Mouse (Mus musculus) stomach, postnatal 0 days (tissue): ENCODE measurements around the gene Bahcc1. TPM values are rescaled to one million over a fixed set of nuclear protein-coding genes. Genes with fewer than 3 reads are reported as not detected.

ENCODE experiments used
- ATAC-seq: fragments of 200-750 bp; cut with Nextera tagmentation; 2 replicates; pipeline ENCODE4 v1.8.0; 2017; ENCODE audit not compliant: low FRiP score, low TSS enrichment
- DNase-seq: peaks from one replicate; pipeline ENCODE4 v3.0.0-alpha.2; 2016; ENCODE audit warnings: low spot score
- H3K27ac ChIP-seq: fragments of 300-500 bp; sonication (generic); replicated peaks from 2 replicates; pipeline ENCODE4 v1.5.1; 2014; ENCODE audit warnings: mild to moderate bottlenecking, control low read depth
- H3K27me3 ChIP-seq: fragments of 300-500 bp; sonication (generic); 2 replicates; pipeline ENCODE4 v1.6.1; 2014; ENCODE audit warnings: low read length; ENCODE audit not compliant: control insufficient read depth, insufficient read depth
- H3K36me3 ChIP-seq: fragments of 300-500 bp; sonication (generic); 2 replicates; pipeline ENCODE4 v1.6.1; 2014; ENCODE audit warnings: low read length, mixed read lengths; ENCODE audit not compliant: control insufficient read depth, insufficient read depth
- H3K4me1 ChIP-seq: fragments of 300-500 bp; sonication (generic); replicated peaks from 2 replicates; pipeline ENCODE4 v1.6.1; 2014; ENCODE audit warnings: antibody characterized with exemption; ENCODE audit not compliant: control insufficient read depth, insufficient read depth
- H3K4me2 ChIP-seq: fragments of 300-500 bp; sonication (generic); replicated peaks from 2 replicates; pipeline ENCODE4 v1.6.1; 2014; ENCODE audit warnings: low read depth, mild to moderate bottlenecking, control low read depth, moderate library complexity
- H3K4me3 ChIP-seq: fragments of 300-500 bp; sonication (generic); 2 replicates; pipeline ENCODE4 v1.5.1; 2014; ENCODE audit warnings: low read depth, low read length, control low read depth
- H3K9ac ChIP-seq: fragments of 300-500 bp; sonication (generic); 2 replicates; pipeline ENCODE4 v1.6.1; 2014; ENCODE audit warnings: mild to moderate bottlenecking, low read length, control low read depth, mixed read lengths
- H3K9me3 ChIP-seq: fragments of 300-500 bp; sonication (generic); 2 replicates; pipeline ENCODE4 v1.6.1; 2016; ENCODE audit warnings: low read length; ENCODE audit not compliant: control insufficient read depth
- CTCF ChIP-seq: IDR thresholded peaks from 2 replicates; pipeline ENCODE4 v1.5.1; 2016; ENCODE audit warnings: antibody characterized with exemption, low read depth, mild to moderate bottlenecking, moderate library complexity
- EP300 ChIP-seq: optimal IDR thresholded peaks from 2 replicates; pipeline ENCODE3; 2016; ENCODE audit warnings: antibody characterized with exemption
- WGBS: fragments of 180-500 bp; shearing (Covaris S2); extraction: QIAGEN DNeasy Blood & Tissue Kit; methylation state at CpG from one replicate; pipeline ENCODE4 v1.1.7; 2014; 5-methylcytosine and 5-hydroxymethylcytosine counted together
- polyA plus RNA-seq: library from polyadenylated mRNA; unstranded; fragments of >200 nt; fragmentation: Nextera tagmentation; extraction: Ambion mirVana; gene quantifications from 2 replicates; pipeline ENCODE4 v1.2.1, GENCODE M21; 2015

Bahcc1 gene
- polyA plus RNA-seq, 1 experiment from 2014 or later: 2.7 TPM

DNA sequence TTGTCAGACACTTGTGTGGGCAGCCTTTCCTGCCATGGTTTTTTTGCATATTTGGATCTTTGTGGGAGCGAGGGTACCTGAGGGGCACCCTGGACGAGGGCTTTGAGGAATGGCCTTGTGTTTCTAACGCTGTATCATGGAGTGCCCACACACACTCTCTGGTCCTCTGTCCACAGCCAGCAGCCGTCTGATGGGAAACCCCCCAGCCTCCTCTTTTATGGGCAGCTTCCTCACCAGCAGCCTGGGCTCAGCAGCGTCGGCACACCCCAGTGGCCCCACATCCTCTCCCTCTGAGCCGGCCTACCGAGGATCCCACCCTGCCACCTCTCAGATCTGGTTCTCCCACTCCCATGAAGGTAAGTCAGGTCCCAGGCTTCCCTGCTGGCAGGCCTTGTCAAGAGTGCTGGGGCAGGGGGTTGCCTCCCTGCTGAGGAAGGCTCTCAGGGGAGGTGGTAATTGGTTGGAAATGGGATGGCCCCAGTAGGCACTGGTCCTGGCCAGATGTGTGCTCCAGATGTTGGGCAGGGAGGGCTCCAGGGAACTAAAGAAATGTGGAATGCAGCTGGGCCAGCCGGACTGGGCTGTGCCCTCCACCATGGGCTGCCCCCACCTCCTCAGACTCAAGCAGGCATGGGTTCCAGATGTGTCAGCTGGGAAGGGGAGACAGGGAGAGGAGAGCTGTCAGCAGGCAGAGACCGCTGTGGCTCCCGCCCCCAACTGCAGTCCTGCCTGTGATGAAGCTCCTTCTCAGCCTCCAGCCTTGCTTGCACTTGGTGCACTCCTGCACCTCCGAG lies 26.3 kb downstream of the Bahcc1 start:
- H3K27ac ChIP-seq: 0 out of 2 replicates have a peak overlapping the region, but pooled peaks have one; percentile 13
- H3K9ac ChIP-seq: no peak overlapping the region
- H3K9me3 ChIP-seq: no peaks in the 10 kb centered on the region
- no peak overlapping the region for H3K4me3 ChIP-seq
- DNase-seq: no peak
- no peak for ATAC-seq
- H3K4me1 ChIP-seq: peaks cover 19% of the 10 kb centered on the region
- no peak for TF ChIP-seq CTCF
- no peak for TF ChIP-seq EP300
- no peak overlapping the region for H3K4me2 ChIP-seq
- WGBS: 71% methylated on average over 12 of the region's 12 CpGs
- no peaks in the 10 kb centered on the region for H3K27me3 ChIP-seq
- no peaks in the 10 kb centered on the region for H3K36me3 ChIP-seq

DNA sequence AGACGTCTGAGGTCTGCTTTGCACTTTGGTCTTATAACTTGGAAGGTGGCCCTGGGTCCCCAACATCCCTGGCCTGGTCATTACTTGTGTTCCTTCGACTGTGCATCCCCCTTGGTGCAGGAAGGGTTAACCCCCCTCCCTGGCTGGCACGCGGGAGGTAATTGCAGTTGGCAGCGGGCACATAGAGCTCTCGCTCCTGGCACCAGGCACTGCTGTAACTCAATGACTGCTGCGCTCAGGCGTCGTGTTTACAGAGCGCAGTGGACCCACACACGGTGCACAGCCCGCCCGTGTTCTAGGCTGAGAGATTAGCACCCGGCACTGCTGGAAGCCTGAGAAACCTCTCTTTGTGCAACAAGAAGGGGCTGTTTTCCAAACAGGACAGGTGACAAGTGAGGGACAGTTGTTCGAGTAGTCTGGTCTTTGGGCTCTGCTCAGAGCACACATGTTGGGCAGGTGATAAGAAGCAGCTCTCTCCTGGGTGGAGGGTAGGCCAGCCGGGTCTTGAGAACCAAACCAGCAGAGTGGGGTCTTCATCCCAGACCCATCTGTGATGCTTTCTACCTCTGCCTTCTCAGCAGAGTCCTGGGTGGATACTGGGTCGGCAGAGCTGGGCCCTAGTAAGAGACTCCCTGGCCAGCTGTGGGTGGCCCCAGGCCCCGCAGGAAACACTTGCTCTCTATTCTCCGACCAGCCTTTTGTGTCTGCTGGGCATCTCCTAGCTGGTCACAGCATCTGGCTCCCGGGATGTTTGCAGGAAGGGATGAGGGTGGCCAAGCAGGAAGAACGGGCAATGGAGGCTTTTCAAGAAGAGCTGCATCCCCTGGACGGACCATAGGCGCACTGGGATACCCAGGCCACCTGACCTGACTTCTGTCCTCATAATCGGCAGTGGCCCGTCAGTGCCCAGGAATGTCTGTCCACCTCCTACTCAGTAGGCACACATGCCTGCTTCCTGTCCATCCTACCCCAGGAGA lies 27.3 kb downstream of the Bahcc1 start:
- no peak for TF ChIP-seq EP300
- H3K4me1 ChIP-seq: peaks cover 17% of the 10 kb centered on the region
- DNase-seq (peak; percentile 69), ATAC-seq (no peak)
- H3K4me2 ChIP-seq: no peak overlapping the region
- H3K4me3 ChIP-seq: no peak overlapping the region
- 55% methylated on average over 25 of the region's 25 CpGs for WGBS
- 0 out of 2 replicates have a peak overlapping the region, but pooled peaks have one; percentile 13 for H3K27ac ChIP-seq
- H3K9me3 ChIP-seq: no peaks in the 10 kb centered on the region
- no peaks in the 10 kb centered on the region for H3K27me3 ChIP-seq
- no peak overlapping the region for H3K9ac ChIP-seq
- no peaks in the 10 kb centered on the region for H3K36me3 ChIP-seq

DNA sequence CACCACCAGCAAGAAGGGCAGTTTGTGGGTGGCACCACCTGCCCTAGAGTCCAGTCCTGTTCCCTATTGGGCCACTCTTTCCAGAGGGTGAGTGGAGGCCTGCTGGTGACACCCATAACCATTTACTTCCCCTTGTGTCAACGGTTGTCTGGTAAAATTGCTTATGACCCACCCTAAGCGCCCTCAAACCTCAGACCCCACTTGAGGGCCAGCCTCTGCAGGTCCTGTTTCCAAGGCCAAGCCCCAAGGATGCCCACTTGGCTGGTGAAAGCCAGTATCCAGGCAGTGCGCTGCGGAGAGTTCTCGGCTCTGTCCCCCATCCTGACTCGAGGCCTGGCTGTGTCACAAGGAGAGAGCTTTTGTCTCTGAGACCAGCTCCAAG lies 28.0 kb downstream of the Bahcc1 start:
- no peak overlapping the region for H3K9ac ChIP-seq
- TF ChIP-seq EP300: no peak
- TF ChIP-seq CTCF: no peak
- no peak overlapping the region for H3K4me3 ChIP-seq
- WGBS: 85% methylated on average over 6 of the region's 6 CpGs
- H3K9me3 ChIP-seq: no peaks in the 10 kb centered on the region
- H3K4me2 ChIP-seq: no peak overlapping the region
- no peaks in the 10 kb centered on the region for H3K36me3 ChIP-seq
- no peaks in the 10 kb centered on the region for H3K27me3 ChIP-seq
- H3K27ac ChIP-seq: no peak overlapping the region
- ATAC-seq: no peak
- H3K4me1 ChIP-seq: peaks cover 13% of the 10 kb centered on the region
- no peak for DNase-seq

DNA sequence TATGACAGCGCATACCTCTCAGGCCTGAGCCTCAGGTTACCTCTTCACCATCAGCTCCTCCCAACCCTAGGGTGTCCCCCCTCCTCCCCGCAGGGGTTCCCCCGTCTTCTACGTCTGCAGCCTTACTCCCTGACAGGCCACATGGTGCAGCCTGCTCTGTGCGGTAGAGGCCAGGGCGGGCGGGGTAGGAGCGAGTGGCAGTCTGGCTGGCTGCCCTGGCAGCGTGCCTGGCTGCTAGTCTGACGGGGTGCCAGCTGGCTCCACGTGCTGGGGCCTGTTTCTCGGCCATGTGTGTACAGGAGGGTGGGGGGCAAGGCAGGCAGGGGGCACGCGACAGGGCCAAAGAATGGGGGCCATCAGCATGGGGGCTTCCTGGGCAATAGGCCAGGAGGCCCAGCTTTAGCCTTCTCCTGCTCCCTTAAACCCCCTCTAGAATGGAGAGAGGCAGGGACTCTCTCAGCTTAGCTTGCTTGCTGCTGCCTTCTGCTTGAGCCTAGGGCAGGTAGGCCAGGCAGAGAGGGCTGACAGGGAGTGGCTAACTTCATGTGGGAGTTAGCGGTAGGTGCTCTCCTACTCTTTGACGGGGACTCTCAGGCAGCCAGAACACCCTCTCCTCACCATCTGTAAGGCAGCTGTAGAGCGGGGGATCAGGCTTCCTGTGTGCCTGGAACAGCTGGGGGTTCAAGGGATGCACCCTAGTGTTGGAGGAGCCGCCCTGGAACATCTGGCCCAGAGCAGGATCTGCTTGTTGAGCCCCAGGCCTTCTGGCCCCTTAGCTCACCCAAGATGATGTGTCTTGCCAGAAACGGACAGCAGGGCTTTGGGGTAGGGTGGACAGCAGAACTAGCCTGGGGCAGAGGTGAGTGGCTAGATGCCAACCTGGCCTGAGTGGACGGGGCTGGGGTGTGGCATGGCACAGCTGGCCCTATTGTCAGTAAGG lies 28.9 kb downstream of the Bahcc1 start:
- peak; percentile 21; the same call in 1 of the 2 replicates for TF ChIP-seq CTCF
- TF ChIP-seq EP300: no peak
- Histone ChIP-seq H3K27ac (peak overlapping the region; percentile 20), H3K9ac (no peak overlapping the region), H3K4me1 (peaks cover 13% of the 10 kb centered on the region), H3K27me3 (no peaks in the 10 kb centered on the region), H3K4me3 (no peak overlapping the region), H3K9me3 (no peaks in the 10 kb centered on the region), H3K4me2 (peak overlapping the region; percentile 24), H3K36me3 (no peaks in the 10 kb centered on the region)
- 10% methylated on average over 20 of the region's 20 CpGs for WGBS
- ATAC-seq (peak; percentile 82), DNase-seq (peak; percentile 95)

DNA sequence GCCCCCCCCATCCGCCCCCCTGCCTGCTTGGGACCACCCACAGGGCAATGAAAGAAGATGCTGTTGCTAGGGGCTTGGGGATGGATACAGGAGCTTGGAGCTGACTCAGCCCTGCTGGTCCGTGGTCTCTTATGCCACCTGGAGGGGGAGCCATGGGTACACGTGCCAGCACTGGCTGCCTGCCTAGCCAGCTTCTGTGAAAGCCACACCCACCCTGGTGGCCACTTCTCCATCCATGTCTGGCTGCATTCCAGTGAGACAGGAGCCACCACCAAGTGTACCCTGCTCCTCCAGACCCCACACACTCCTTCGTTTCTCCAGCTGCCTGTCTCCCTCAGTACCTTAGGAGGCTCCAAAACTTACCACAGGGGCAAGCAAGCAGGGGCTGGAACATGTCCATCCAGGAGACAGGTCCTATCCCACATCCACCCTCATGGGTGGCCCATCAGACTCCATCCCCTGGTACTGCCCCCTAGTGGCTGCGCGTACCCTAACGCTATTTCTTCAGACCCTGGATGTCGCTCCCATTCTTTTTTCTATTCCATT lies 29.7 kb downstream of the Bahcc1 start:
- H3K9me3 ChIP-seq: no peaks in the 10 kb centered on the region
- no peaks in the 10 kb centered on the region for H3K27me3 ChIP-seq
- peak overlapping the region; percentile 24 for H3K4me2 ChIP-seq
- TF ChIP-seq CTCF: peak; percentile 78
- no peak for TF ChIP-seq EP300
- DNase-seq (peak; percentile 84), ATAC-seq (peak; percentile 39)
- H3K4me3 ChIP-seq: no peak overlapping the region
- WGBS: 17% methylated on average over 7 of the region's 8 CpGs
- peak overlapping the region; percentile 20 for H3K27ac ChIP-seq
- no peaks in the 10 kb centered on the region for H3K36me3 ChIP-seq
- H3K9ac ChIP-seq: no peak overlapping the region
- H3K4me1 ChIP-seq: peaks cover 11% of the 10 kb centered on the region
